Mouse (Mus musculus) heart, postnatal 14 days (tissue): ENCODE results near the gene Fev. TPM values are rescaled to one million over a fixed set of nuclear protein-coding genes. Genes with fewer than 3 reads are reported as not detected.

ENCODE experiments used
- DNase-seq, 2 experiments: peaks; one replicate each; pipeline ENCODE4 v3.0.0; 2021 to 2022
- intact Hi-C: fragments of 180-260 bp; cut with DNase I; formaldehyde crosslinking; loops from one replicate; pipeline ENCODE4 v1.15.1; 2025
- microRNA-seq, 2 experiments: library from miRNA; unstranded; fragments of <30 nt; microRNA quantifications; one replicate each; pipeline ENCODE4 v1.2.0; 2021 to 2022
- total RNA-seq, 2 experiments: library from RNA; stranded (reverse); gene quantifications; 2 replicates each; pipeline ENCODE4 v1.2.3; 2021

Fev gene
- total RNA-seq, 2 experiments from 2014 or later: not detected

DNA sequence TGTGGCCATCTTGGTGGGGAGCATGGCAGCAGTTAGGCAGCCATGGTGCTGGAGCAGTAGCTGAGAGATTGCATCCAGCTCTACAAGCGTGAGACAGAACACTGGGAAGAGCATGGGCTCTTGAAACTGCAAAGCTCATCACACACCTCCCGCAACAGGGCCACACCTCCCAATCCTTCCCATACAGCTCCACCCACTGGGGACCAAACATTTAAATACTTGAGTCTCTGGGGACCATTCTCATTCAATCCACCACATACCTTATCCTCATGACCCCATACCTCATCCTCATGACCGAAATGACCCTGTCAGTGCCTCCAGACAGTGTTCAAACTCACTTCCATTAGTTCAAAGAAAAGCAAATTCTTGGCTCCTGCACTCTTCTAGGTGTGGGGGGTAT is 52.0 kb downstream of the Fev start:
- DNase-seq: no peak
- intact Hi-C loops: no loop called here

Small RNAs within 50 kb of the gene (microRNA-seq; reads per million reads assigned to microRNA genes)
- 102 to 202 reads per million in 2 experiments for gene Mir375

Other genes starting within 250 kb of the Fev start
- gene Ttll4, start 223.7 kb downstream of the Fev start, total RNA-seq: 10 to 100 TPM; 13.8 to 14.7 TPM
- 10 to 100 TPM; 10.4 to 17.1 TPM for gene Cyp27a1, start 171.8 kb downstream of the Fev start, total RNA-seq
- gene Prkag3, start 136.2 kb downstream of the Fev start, total RNA-seq: 1 to 10 TPM; 1.2 TPM
- under 1 TPM; 0.17 to 0.67 TPM for gene Wnt6, start 113.5 kb downstream of the Fev start, total RNA-seq
- gene Wnt10a, start 93.9 kb downstream of the Fev start, total RNA-seq: not detected
- not detected for gene Cdk5r2, start 30.5 kb downstream of the Fev start, total RNA-seq
- not detected for gene Cryba2, start 7.7 kb upstream of the Fev start, total RNA-seq
- under 1 TPM in 1 of 2 experiments, not detected in 1; 0.45 TPM for gene Cfap65, start 50.2 kb upstream of the Fev start, total RNA-seq
- under 1 TPM in 1 of 2 experiments, not detected in 1; 0.12 TPM for gene Ihh, start 66.3 kb upstream of the Fev start, total RNA-seq
- gene Nhej1, start 239.8 kb upstream of the Fev start, total RNA-seq: 1 to 10 TPM; 2.6 to 4.0 TPM
- gene Slc23a3, start 248.5 kb upstream of the Fev start, total RNA-seq: 1 to 10 TPM in 1 of 2 experiments, under 1 TPM in 1; 0.78 to 1.0 TPM